Mouse (Mus musculus): ENCODE measurements at regions not wholly inside any gene's neighbourhood (a gene's known extent, or its start where the extent isn't known, plus 50 kb on each side); places are given as distances from the start of the nearest gene placed in this dataset.

DNA sequence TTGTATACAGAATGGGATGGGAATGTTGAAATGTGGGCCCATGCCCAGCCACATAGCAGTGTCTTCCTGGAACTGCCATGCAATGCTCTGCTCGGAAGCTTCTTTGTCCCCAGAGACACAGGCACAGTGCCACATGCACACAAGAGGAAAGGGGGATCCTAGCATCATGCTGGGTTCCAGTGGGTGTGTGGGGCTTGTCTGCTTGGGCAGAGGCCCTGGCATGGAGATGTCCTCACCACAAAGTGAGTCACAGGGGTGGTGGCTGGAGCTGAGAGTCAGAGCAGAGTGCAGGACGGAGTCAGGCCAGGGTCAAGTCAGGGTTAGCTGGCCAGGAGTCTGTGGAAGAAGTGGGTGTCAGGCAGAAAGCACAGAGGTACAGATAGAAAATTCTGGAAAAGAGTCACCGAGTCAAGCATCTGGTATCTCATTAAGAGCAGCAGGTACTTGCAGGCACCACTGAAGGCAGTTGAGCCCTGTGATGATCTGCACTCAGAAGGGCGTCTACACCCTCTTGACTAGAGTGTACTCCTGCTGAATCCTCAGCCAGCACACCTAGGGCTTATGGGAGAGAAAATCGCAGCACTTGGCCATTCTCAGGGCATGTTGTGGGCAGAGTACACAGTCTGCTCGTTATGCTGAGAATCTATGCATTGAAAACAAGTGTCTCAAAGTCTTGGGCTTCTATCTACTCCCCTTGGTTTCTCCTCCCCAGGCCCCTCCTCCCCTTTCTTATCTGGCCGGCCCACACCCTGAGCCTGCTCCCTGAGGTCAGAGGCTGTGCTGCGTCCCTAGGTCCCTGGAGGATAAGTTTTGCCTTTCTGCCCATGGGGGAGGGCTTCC is 85.3 kb downstream of the Ackr3 start:
- DNase-seq (ENCODE audit: low read depth, low spot score): no peak

DNA sequence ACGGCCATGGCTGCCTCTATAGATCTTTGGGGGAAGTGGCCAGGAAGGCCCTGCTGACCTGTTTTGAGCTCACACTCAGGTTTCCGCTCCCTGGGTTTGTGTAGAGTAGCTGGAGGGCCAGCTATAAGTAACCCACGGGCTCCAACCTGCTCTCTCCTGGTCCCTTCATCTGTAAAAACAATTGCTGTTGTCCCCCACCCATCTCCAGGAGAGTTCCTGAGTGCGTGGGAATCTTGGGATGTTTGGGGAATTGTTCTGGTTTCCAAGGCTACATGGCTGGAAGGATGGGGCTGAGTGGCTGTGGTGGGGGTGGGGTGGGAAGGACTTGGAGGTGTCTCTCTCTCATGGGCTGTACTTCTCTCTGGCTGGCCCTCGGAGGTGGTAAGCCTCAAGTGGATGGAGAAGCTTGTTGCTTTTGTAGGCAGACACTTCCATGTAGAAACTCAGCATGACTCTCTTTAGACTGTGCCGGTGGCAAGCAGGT is 86.0 kb downstream of the Ackr3 start:
- peak; percentile 41 for DNase-seq (ENCODE audit: low read depth, low spot score)

DNA sequence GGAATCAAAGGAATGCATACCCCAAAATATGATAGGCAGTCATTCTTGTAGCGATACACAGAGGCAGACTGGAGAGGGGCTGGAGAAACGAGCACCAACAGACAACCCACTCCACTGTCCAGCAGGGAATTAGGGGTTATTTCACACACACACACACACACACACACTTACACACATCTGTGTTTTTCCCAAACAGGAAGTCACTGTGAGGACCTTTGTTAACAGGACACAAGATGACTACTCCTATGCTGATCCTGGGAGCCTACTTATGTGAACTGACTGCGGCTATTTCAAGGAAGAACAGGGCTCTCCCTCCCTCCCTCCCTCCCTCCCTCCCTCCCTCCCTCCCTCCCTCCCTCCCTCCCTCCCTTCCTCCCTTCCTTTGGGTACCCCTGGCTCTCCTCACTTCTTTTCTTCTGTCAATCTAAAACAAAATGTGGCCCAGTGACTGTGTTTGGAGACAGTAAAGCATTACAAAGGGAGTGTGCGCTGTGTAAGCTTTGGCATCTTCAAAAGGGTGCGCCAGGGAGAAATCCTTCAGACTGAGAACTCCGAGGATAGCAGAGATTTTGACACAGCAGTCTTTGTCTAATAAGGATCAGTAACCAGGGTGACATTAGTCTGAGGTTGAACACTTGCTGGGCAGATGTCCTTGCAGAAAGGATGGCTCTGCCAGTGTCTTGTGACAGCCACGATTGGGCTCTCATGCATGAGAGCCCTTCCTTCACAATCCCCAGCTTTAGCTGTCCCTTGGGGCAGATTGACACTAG is 86.8 kb downstream of the Ackr3 start:
- no peak for DNase-seq (ENCODE audit: low read depth, low spot score)

DNA sequence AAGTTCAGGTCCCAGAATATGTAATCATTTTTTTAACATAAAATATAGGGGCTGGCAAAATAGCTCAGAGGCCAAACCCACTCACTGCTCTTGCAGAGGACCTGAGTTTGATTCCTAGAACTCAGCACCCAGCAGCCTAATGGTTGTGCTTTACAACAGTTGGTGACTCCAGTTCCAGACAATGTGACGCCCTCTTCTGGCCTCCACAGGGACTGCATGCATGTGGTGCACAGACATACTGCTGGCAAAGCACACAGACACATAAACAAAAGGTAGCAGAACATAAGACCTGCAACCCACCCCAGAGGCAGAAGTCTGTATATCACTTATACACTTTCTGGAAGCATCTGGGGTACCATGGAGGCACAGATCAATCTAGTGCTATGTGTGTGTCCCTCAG is 87.5 kb downstream of the Ackr3 start:
- no peak for DNase-seq (ENCODE audit: low read depth, low spot score)

DNA sequence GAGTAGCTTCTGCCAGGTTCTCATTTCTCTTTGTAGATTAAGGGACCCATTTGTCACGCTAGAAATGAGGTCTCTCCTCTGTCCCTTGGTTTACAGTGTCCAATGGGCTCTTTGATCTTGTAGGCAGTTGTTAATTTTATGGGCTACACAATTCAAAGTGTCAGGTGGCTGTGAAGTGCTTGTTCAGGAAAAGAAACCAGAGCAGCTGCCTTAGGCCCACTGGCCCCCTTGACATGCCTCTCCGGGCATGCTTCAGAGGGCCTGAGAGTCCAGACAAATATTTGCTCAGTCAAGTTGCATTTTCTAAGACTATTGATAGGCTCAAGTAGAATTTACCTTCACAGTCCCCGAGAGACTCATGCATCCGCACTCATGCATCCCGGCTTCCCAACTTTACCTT is 94.0 kb downstream of the Ackr3 start:
- DNase-seq (ENCODE audit: low read depth, low spot score): no peak

DNA sequence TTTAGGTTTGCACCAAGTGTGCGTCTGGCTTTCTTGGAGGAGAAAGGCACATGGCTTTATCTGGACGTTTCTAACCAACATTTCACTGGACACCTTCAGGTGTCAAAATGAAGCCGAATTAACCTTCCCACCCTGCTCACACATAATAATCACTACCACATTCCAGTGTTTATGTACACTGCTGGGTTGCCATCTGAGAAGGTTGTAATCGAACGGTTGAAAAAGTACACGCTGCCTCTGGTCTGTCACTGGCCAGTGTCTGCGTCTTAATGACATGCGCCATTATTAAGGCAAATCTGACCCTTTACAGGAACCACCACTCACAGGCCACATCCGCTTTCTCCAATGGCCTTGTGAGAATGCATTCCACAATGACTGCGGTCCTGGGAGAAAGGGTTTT is 96.4 kb downstream of the Ackr3 start:
- DNase-seq (ENCODE audit: low read depth, low spot score): no peak

DNA sequence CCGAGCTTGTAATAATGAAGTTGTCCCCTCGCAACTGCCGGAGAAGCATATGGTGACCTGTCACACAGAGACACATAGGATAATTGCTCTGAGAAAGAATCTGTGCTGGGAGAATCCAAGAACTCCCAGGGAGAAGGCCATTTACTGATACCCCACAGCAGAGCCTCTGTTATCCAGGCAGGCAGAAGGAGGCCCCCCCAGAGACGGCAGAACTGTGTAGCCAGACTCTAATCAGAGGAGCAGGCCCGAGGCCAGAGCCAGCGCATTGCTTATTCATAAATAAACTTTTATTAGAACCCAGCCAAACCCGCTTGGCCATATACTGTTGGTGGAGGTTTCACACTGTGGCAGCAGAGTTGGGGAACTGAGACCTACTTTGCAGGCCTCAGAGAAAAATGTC is 100.6 kb downstream of the Ackr3 start:
- no peak for DNase-seq (ENCODE audit: low read depth, low spot score)

DNA sequence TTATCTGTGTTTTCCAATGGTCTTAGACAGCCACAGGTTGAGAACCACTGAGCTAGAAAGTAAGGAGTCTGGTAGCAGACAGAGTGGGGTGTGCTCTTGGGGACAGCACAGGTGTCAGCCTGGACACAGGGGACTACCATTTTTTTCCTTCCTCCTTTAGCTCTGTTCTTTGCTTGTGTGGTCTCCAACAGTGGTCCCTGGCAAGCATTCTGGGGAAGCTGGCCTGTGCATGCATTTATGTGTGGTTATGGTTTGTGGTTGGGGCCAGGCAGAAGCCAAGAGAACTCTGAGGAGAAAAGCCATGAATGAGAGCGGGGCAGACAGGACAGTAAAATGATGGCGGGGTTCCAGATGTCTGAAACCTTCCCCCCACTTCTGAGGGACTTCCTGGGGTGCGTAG is 107.2 kb downstream of the Ackr3 start:
- no peak for DNase-seq (ENCODE audit: low read depth, low spot score)

DNA sequence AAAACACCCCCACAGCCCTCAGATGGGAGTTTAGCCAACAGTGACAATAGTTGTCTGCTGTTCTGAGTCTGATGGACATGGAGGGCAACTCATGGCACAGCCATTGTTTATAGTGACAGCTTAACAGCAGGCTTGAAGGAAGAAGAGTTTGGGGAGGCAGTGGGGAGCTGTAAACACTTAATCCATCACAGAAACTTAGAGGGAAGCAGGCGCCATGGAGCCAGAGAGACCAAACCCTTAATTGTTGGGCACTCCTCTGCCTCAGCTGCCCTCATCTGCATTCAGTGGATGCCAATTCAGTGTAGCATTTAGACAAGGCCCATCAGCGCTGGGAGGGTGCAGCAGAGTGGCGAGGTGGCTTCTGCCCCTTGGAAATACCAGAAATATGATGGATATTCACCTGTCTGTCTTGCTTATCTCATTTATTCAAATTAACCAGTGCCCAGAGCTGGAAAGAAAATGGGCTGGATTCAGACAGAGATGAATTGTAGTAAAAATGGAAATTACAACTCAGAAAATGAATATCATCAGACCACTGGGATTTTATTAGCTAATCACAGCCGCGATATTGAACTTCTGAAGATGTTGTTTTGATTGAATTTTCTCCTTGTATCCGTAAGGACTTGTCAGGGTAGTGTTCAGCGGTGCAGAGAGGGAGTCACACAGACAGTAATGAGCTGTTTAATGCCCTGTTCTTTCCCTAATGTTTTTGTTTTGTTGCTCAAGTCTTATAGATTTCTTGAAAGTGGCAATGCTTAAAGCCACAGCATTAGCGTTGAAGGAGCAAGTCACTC is 108.1 kb downstream of the Ackr3 start:
- DNase-seq (ENCODE audit: low read depth, low spot score): no peak

DNA sequence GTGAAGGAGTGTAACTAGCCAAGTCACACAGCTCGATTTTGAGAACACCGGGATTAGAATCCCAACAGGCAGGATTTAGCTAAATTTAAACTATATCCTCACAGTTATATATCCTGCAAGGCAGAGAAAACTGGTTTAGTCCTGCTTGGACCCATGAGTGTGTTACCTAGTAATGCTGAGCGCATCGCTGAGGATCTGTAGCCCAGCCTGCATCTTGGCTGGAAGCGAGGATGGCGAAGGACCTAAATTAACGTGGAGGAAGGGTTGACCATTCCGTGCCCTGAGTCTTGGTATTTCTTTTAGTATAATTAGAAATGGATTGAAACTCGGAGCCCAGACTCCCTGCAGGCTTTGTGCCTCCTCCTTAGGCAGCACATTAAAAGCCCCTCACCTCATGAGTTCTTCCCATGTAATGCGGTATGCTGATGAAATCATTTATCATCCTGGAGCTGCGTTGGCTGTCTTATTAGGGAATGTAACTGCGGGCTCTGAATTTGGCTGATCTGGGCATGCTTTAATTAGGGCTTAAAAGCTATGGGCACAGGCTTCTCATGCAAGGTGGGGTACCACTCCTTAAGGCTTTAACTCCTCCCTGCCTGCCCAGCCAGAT is 110.1 kb downstream of the Ackr3 start:
- DNase-seq (ENCODE audit: low read depth, low spot score): no peak

DNA sequence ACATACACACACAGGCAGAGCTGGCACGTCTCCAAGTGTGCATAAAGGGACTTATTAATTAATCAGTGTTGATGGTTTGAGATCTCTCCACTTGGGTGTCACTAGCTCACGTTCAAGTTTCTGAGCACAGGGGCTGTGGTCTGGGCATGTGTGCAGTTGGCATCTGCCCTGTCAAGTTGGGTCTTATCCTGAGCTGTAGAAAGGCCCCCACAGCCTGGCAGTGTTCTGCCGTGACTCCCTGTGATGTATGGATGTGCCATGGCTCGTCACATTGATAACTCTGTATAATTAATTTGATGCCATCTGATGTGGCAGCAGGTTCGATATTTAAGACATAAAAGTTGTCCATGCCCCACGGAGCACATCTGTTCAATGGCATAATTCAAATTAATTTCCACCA is 114.1 kb downstream of the Ackr3 start:
- DNase-seq (ENCODE audit: low read depth, low spot score): no peak

DNA sequence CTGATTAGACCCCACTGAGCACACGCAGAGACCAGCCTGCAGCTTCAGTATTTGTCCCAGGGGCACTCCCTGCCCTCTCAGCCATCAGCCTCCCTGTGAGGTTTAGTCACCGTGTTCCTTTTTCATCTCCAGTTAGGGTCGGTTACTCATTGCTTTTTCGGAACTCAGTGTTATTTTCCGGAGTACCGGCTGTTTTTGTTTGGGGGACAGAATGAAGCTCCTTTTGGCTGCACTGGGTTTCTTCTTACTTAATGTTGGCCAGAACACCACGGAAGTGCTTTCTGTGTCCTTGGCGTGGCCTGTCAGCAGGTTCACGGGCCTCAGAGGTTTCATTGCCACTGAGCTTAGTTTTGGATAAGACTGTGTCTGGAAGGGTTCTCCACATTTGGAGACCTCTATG is 114.7 kb downstream of the Ackr3 start:
- no peak for DNase-seq (ENCODE audit: low read depth, low spot score)

DNA sequence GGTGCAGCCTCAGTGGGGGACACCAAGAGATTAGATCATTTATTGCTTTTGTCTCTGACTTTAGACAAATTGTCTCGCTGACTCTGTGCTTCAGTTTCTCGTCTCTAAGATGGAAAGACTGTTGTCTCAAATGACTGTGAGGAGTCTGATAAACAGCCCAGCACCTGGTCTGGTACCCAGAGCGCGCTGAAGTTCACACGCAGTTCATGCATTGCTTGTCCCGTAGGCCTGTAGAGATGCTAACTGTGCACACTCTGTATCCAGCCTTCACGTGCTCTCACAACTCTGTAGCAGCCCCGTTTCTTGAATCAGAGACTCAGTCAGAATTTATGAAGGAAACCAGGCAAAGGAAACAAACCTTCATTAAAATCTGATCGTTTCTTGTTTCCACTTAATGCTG is 116.7 kb downstream of the Ackr3 start:
- DNase-seq (ENCODE audit: low read depth, low spot score): no peak

DNA sequence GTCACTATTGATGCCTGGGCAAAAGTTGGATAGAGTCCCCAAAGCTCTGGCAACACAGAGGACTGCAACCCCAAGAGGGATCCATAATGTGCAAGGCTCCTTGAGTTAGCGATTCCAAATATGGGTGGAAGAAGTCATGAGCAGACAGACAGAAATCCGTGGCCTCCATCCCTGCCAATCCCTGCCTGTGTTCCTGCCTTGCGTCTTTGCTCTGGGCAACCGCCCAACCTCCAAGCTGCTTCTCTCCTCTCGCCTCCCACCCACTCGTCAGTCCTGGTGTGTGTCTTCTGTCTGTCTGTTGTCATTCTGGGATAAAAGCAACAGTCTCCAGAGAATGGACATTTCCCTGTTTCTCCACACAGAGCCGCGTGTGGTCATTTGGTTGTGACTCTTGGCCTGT is 117.7 kb downstream of the Ackr3 start:
- DNase-seq (ENCODE audit: low read depth, low spot score): peak; percentile 55

DNA sequence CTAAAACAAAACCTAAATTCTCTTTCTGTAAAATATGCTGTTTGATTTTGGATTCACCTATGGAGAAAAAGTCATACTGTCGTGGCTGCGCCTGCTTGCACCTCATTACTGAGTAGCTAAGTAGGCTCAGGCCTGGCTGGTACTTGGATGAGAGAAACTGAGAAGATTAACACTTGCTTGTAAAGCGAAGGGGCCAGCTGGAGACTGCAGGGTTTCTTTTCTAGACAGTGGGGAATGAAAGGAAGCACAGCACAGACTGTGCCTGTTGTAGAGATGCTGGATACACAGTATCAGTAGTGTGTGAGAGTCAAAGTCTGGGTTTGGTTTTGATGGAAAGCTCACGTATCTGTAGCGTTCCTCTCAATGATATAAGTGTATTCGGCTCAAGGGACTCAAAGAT is 123.5 kb downstream of the Ackr3 start:
- DNase-seq (ENCODE audit: low read depth, low spot score): peak; percentile 36

DNA sequence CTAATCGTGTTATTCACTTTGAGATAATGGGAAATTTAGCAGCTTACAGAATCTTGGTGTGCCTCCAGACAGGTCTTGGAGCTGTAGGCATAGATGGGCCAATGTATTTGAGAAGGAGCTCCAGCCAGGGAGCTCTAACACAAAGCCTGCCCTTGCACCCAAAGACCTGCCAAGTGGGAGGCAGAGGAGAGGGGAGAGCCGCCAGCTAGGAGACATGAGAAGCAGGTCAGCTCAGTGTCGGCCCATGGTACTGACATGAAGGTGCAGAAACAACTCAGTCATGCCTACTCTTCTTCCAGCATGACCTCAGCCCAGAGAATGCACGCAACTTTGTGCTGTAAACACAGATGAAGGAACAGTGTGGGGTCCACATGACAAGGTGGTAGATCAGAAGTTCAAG is 128.8 kb downstream of the Ackr3 start:
- no peak for DNase-seq (ENCODE audit: low read depth, low spot score)

DNA sequence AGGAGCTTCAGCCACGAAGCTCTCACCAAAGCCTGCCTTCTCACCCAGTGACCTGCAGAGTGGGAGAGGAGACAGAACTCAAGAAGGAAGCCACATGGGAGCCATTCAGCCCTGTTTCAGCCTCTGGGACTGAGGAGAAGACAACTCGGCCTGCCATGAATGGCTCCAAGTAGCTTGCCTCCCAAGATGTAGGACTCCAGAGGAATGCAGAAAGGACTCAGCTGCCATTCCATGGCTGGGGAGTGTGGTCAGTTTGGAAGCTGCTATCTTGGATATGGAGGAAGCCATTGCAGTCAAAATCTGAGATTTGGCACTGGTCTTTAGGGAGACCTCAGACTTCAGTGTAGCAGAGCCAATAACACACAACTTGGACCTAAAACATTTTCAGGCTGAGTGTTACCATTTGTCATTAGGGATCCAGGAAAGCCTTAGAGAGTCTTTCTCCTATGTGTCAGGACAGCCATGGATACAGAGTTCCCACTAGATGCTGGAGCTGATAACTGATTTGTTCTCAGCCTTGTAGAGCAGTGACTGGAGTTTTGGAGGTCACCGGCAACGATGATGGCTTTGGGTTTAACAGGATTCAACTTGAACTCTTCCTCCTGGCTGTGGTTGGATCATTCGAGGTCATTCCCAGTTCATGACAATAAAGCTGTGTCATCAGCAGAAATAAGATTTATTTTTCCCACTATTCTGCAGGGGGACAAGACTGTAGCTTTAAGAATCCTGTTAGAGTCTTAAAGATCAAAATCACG is 130.1 kb downstream of the Ackr3 start:
- DNase-seq (ENCODE audit: low read depth, low spot score): no peak

DNA sequence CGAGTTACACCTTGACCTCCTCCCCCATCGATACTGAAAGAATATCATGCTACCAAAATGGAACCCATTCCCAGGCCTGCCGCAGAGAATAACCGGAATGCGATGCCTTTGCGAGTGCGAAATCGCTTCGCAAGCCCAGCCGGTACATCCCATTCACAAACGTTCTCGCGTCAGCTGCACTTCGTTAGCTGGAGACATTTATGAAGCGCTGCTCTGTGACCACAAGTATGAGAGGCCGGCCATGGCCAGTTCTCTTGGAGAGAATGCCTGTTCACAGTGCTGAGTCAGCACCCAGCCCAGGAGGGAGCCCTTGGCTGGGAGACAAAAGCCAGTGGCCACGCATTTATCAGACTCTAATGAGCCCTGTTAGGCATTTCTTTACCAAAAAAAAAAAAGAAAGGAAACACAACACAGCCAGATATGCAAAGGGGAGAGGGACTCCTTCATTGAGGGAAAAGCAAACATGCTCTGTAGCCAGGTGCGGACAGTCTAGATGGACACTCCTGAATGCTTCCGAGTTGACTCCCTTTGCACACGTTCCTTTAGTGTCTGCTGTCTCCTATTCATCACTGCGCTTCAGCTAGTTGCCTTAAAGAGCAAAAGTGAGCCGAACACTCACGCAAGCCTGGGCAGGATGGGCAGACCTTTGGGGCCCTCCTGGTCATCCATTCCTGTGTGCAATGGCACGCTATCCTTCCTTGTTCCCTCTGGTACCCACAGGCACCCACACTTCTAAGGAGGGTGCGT is 131.4 kb downstream of the Ackr3 start:
- peak; percentile 12 for DNase-seq (ENCODE audit: low read depth, low spot score)

DNA sequence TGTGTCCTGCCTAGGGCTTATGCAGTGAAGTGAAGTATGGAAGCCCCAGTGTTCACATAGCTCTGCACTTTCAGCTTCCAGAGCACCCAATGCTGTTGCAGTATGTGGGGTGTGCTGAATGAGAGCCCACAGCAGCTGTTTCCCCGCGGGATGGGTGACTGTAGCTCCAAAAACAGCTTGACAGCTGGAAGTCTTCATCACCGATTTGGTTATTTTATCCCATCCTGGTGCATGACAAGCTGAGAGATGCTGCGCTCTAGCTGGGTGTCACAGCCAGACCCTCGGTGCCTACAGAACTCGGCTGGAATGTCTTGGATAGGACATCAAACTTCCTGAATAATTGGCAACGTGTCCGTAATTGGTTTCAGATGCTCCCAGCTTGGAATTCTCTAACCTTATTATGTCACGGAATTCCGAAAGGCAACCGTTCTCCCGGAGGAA is 134.1 kb downstream of the Ackr3 start:
- peak; percentile 33 for DNase-seq (ENCODE audit: low read depth, low spot score)

DNA sequence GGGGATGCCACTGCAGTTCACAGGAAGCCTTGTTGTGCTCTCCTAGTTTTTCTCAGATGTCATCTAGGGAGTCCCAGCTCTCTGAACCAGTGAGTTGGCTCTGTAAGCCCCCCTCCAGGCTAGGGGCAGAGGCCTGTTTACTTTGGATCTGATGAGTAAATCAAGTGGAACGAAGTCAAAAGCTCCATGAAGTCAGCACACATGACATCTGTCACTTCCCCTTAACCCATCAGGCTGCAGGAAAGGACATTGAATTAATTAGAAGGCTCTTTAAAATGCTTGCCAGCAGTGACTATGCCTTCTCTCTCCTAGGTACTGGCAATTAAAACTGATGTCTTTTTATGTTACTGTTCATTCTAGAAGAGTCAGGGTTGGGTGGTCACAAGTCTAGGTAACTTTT is 138.6 kb downstream of the Ackr3 start:
- DNase-seq (ENCODE audit: low read depth, low spot score): no peak
